Mouse (Mus musculus): ENCODE measurements around the gene Nras. TPM values are rescaled to one million over a fixed set of nuclear protein-coding genes. Genes with fewer than 3 reads are reported as not detected.
A peak's percentile ranks its signal among the peaks of the same experiment; 100 is the strongest.

Nras gene
- total and polyA plus RNA-seq, 2 experiments: 6.9 to 12.6 TPM

- H3K27ac ChIP-seq (replicated peaks; ENCODE audit: insufficient read depth, low read depth, low read length): no peak overlapping the region
- no peaks in the 10 kb centered on the region for H3K79me2 ChIP-seq (ENCODE audit: control insufficient read depth, insufficient read depth, low read length)
- no peaks in the 10 kb centered on the region for H3K4me1 ChIP-seq (ENCODE audit: control insufficient read depth, insufficient read depth, low read length)
- H3K4me3 ChIP-seq (ENCODE audit: insufficient read depth, low read depth, low read length): no peak overlapping the region
- 88% methylated on average over 6 of the region's 6 CpGs for WGBS
- H3K36me3 ChIP-seq (ENCODE audit: control insufficient read depth, insufficient read depth, low read length): peaks cover 36% of the 10 kb centered on the region
- peak; percentile 23 for DNase-seq (ENCODE audit: extremely low read depth, low read depth, low spot score)
- H3K9ac ChIP-seq (ENCODE audit: low read depth, low read length): no peak overlapping the region
- H3K27me3 ChIP-seq (ENCODE audit: control insufficient read depth, insufficient read depth, low read length): no peaks in the 10 kb centered on the region
- TF ChIP-seq CTCF (IDR thresholded peaks at IDR 0.05; ENCODE audit: low read depth, low read length) (no peak), POLR2A (IDR thresholded peaks at IDR 0.05; ENCODE audit: extremely low read depth, insufficient read depth, low read length) (no peak)
Measured at GRCm38 (mm10) chr3:103068971-103069370, 10.9 kb downstream of the Nras start.

- TF ChIP-seq CTCF (IDR thresholded peaks at IDR 0.05; ENCODE audit: low read depth, low read length): no peak
- no peak for TF ChIP-seq POLR2A (IDR thresholded peaks at IDR 0.05; ENCODE audit: extremely low read depth, insufficient read depth, low read length)
- DNase-seq (ENCODE audit: extremely low read depth, low read depth, low spot score): no peak
- Histone ChIP-seq H3K4me1 (ENCODE audit: control insufficient read depth, insufficient read depth, low read length) (no peaks in the 10 kb centered on the region), H3K9ac (ENCODE audit: low read depth, low read length) (no peak within 1 kb of the TSS), H3K36me3 (ENCODE audit: control insufficient read depth, insufficient read depth, low read length) (peaks cover 4% of the 10 kb centered on the region), H3K27me3 (ENCODE audit: control insufficient read depth, insufficient read depth, low read length) (no peaks in the 10 kb centered on the region), H3K4me3 (ENCODE audit: insufficient read depth, low read depth, low read length) (no peak within 1 kb of the TSS), H3K79me2 (ENCODE audit: control insufficient read depth, insufficient read depth, low read length) (no peaks in the 10 kb centered on the region), H3K27ac (replicated peaks; ENCODE audit: insufficient read depth, low read depth, low read length) (no peak within 1 kb of the TSS)
- WGBS: 61% methylated on average over 5 of the region's 5 CpGs
Measured at GRCm38 (mm10) chr3:103073771-103074170, 15.7 kb downstream of the Nras start, which contains the start of gene Ampd1. TSS of gene Ampd1 (plus strand) at chr3:103074014.

- Histone ChIP-seq H3K36me3 (ENCODE audit: control insufficient read depth, insufficient read depth, low read length) (no peaks in the 10 kb centered on the region), H3K79me2 (ENCODE audit: control insufficient read depth, insufficient read depth, low read length) (no peaks in the 10 kb centered on the region), H3K27ac (replicated peaks; ENCODE audit: insufficient read depth, low read depth, low read length) (no peak overlapping the region), H3K4me3 (ENCODE audit: insufficient read depth, low read depth, low read length) (no peak overlapping the region), H3K4me1 (ENCODE audit: control insufficient read depth, insufficient read depth, low read length) (no peaks in the 10 kb centered on the region), H3K9ac (ENCODE audit: low read depth, low read length) (no peak overlapping the region), H3K27me3 (ENCODE audit: control insufficient read depth, insufficient read depth, low read length) (no peaks in the 10 kb centered on the region)
- TF ChIP-seq CTCF (IDR thresholded peaks at IDR 0.05; ENCODE audit: low read depth, low read length): no peak
- no peak for TF ChIP-seq POLR2A (IDR thresholded peaks at IDR 0.05; ENCODE audit: extremely low read depth, insufficient read depth, low read length)
- WGBS: 86% methylated on average over 9 of the region's 9 CpGs
- DNase-seq (ENCODE audit: extremely low read depth, low read depth, low spot score): no peak
Measured at GRCm38 (mm10) chr3:103075871-103076270, 17.8 kb downstream of the Nras start.

GRCm38 (mm10) chr3:103076476-103076875, 18.4 kb downstream of the Nras start:
- Histone ChIP-seq H3K4me3 (ENCODE audit: insufficient read depth, low read depth, low read length) (no peak overlapping the region), H3K36me3 (ENCODE audit: control insufficient read depth, insufficient read depth, low read length) (no peaks in the 10 kb centered on the region), H3K27me3 (ENCODE audit: control insufficient read depth, insufficient read depth, low read length) (no peaks in the 10 kb centered on the region), H3K4me1 (ENCODE audit: control insufficient read depth, insufficient read depth, low read length) (no peaks in the 10 kb centered on the region), H3K9ac (ENCODE audit: low read depth, low read length) (no peak overlapping the region), H3K79me2 (ENCODE audit: control insufficient read depth, insufficient read depth, low read length) (no peaks in the 10 kb centered on the region), H3K27ac (replicated peaks; ENCODE audit: insufficient read depth, low read depth, low read length) (no peak overlapping the region)
- no peak for TF ChIP-seq CTCF (IDR thresholded peaks at IDR 0.05; ENCODE audit: low read depth, low read length)
- TF ChIP-seq POLR2A (IDR thresholded peaks at IDR 0.05; ENCODE audit: extremely low read depth, insufficient read depth, low read length): no peak
- 90% methylated on average over 9 of the region's 9 CpGs for WGBS
- DNase-seq (ENCODE audit: extremely low read depth, low read depth, low spot score): no peak

- Histone ChIP-seq H3K27me3 (ENCODE audit: control insufficient read depth, insufficient read depth, low read length) (no peaks in the 10 kb centered on the region), H3K36me3 (ENCODE audit: control insufficient read depth, insufficient read depth, low read length) (no peaks in the 10 kb centered on the region), H3K79me2 (ENCODE audit: control insufficient read depth, insufficient read depth, low read length) (no peaks in the 10 kb centered on the region), H3K4me1 (ENCODE audit: control insufficient read depth, insufficient read depth, low read length) (no peaks in the 10 kb centered on the region), H3K4me3 (ENCODE audit: insufficient read depth, low read depth, low read length) (no peak overlapping the region), H3K27ac (replicated peaks; ENCODE audit: insufficient read depth, low read depth, low read length) (no peak overlapping the region), H3K9ac (ENCODE audit: low read depth, low read length) (no peak overlapping the region)
- no peak for DNase-seq (ENCODE audit: extremely low read depth, low read depth, low spot score)
- TF ChIP-seq CTCF (IDR thresholded peaks at IDR 0.05; ENCODE audit: low read depth, low read length): no peak
- no peak for TF ChIP-seq POLR2A (IDR thresholded peaks at IDR 0.05; ENCODE audit: extremely low read depth, insufficient read depth, low read length)
- 86% methylated on average over 9 of the region's 9 CpGs for WGBS
Measured at GRCm38 (mm10) chr3:103079301-103079700, 21.2 kb downstream of the Nras start.

GRCm38 (mm10) chr3:103081051-103081450, 23.0 kb downstream of the Nras start:
- Histone ChIP-seq H3K4me3 (ENCODE audit: insufficient read depth, low read depth, low read length) (no peak overlapping the region), H3K79me2 (ENCODE audit: control insufficient read depth, insufficient read depth, low read length) (no peaks in the 10 kb centered on the region), H3K27me3 (ENCODE audit: control insufficient read depth, insufficient read depth, low read length) (no peaks in the 10 kb centered on the region), H3K36me3 (ENCODE audit: control insufficient read depth, insufficient read depth, low read length) (no peaks in the 10 kb centered on the region), H3K4me1 (ENCODE audit: control insufficient read depth, insufficient read depth, low read length) (no peaks in the 10 kb centered on the region), H3K9ac (ENCODE audit: low read depth, low read length) (no peak overlapping the region), H3K27ac (replicated peaks; ENCODE audit: insufficient read depth, low read depth, low read length) (no peak overlapping the region)
- TF ChIP-seq CTCF (IDR thresholded peaks at IDR 0.05; ENCODE audit: low read depth, low read length) (no peak), POLR2A (IDR thresholded peaks at IDR 0.05; ENCODE audit: extremely low read depth, insufficient read depth, low read length) (no peak)
- 68% methylated on average over 11 of the region's 11 CpGs for WGBS
- DNase-seq (ENCODE audit: extremely low read depth, low read depth, low spot score): no peak

Data from liver, adult 2 months (tissue).